Mouse (Mus musculus) CH12.LX (cell line): ENCODE results near the gene Tfap2a.

Experiments used
- CHD1 ChIP-seq: IDR thresholded peaks from 2 replicates; pipeline ENCODE4 v1.6.1; 2012; ENCODE audit warnings: low read depth, low read length, improper control_type of control experiment, inconsistent platforms
- CTCF ChIP-seq, 2 experiments: IDR thresholded peaks in 1 of 2; conservative IDR thresholded peaks in 1 of 2; 2 replicates each; pipeline ENCODE4 v1.5.1; 2011 to 2012; ENCODE audit warnings: low read depth in 2 of 2, low read length in 2 of 2, improper control_type of control experiment in 1 of 2, inconsistent platforms in 1 of 2, mild to moderate bottlenecking in 1 of 2, moderate library complexity in 1 of 2
- ELF1 ChIP-seq: IDR thresholded peaks from 2 replicates; pipeline ENCODE4 v1.6.1; 2014; ENCODE audit warnings: low read depth, mild to moderate bottlenecking, inconsistent platforms, low read length, improper control_type of control experiment
- GABPA ChIP-seq: IDR thresholded peaks from 2 replicates; pipeline ENCODE4 v1.6.1; 2012; ENCODE audit warnings: low read depth, low read length, improper control_type of control experiment, inconsistent platforms; ENCODE audit not compliant: insufficient replicate concordance
- KAT2A ChIP-seq: IDR thresholded peaks from 2 replicates; pipeline ENCODE4 v1.6.1; 2012; ENCODE audit warnings: low read length, improper control_type of control experiment, inconsistent platforms; ENCODE audit not compliant: insufficient replicate concordance
- NELFE ChIP-seq: IDR thresholded peaks from 2 replicates; pipeline ENCODE4 v1.6.1; 2011; ENCODE audit warnings: low read depth, low read length, improper control_type of control experiment
- NRF1 ChIP-seq: IDR thresholded peaks from 2 replicates; pipeline ENCODE4 v1.6.1; 2014; ENCODE audit warnings: low read depth, mild to moderate bottlenecking, inconsistent platforms, low read length, improper control_type of control experiment, moderate library complexity
- PAX5 ChIP-seq: IDR thresholded peaks from 2 replicates; pipeline ENCODE4 v1.6.1; 2012; ENCODE audit warnings: low read length, inconsistent platforms, mixed read lengths
- POLR2A ChIP-seq: IDR thresholded peaks from 2 replicates; pipeline ENCODE4 v1.6.1; 2011; ENCODE audit warnings: low read depth, mild to moderate bottlenecking, improper control_type of control experiment, low read length
- TBP ChIP-seq: conservative IDR thresholded peaks from 2 replicates; pipeline ENCODE4 v1.6.1; 2011; ENCODE audit warnings: low read depth, low read length, improper control_type of control experiment

DNA sequence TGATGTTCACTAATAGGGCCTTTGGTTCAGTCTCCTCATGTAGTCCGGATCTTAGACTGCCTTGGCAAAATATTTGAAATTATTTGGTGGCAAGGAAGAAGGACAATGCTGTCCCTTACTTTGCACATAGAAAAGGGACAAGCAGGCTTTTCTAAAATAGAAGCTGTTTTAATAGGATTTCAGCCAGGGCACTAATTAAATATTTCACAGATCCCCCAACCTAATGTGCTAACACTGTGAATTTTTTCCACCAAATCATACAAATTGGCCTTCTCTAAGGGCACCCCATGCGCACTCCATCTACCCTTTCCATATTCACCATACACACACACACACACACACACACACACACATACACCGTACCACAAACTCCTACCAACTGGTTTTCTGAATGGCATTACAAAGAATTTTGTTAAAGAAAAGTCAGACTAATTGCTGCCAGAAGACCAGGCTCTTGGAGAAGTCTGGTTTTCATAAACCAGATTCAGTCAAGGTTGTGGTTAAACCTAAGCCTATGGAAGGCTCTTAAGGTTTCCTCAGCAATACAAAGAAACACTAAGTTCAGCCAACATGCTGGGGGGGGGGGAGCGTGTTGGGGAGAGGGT lies 32.3 kb downstream of the Tfap2a start:
- no peak for TF ChIP-seq CTCF (conservative IDR thresholded peaks at IDR 0.05 in 1 of 2, IDR thresholded peaks at IDR 0.05 in 1 of 2; ENCODE audit: low read depth in 2 of 2, low read length in 2 of 2)
- TF ChIP-seq TBP, result no peak
- no peak for TF ChIP-seq NELFE
- no peak for TF ChIP-seq ELF1
- TF ChIP-seq GABPA, result no peak
- no peak for TF ChIP-seq KAT2A
- no peak for TF ChIP-seq PAX5
- TF ChIP-seq POLR2A, result no peak
- no peak for TF ChIP-seq NRF1
- no peak for TF ChIP-seq CHD1
